Mouse (Mus musculus) adrenal gland, adult 2 months (tissue): Measurements from ENCODE around the gene Adarb2. TPM values are rescaled to one million over a fixed set of nuclear protein-coding genes. Genes with fewer than 3 reads are reported as not detected.

Experiments used
- DNase-seq: peaks from one replicate; pipeline ENCODE4 v3.0.0; 2021
- polyA plus RNA-seq: library from polyadenylated mRNA; depleted of rRNA; stranded (reverse); fragments of >200 nt; gene quantifications from 2 replicates; pipeline ENCODE4 v1.2.3, GENCODE M21; 2012
- total RNA-seq, 2 experiments: library from RNA; stranded (reverse); gene quantifications; 2 replicates each; pipeline ENCODE4 v1.2.3; 2021

The Adarb2 gene
- total and polyA plus RNA-seq, 3 experiments: 0.07 TPM; not detected in 2

- DNase-seq: peak; percentile 50
These were observed 582.5 kb downstream of the Adarb2 start for GRCm38 (mm10) chr13:8785185-8785584.

DNA sequence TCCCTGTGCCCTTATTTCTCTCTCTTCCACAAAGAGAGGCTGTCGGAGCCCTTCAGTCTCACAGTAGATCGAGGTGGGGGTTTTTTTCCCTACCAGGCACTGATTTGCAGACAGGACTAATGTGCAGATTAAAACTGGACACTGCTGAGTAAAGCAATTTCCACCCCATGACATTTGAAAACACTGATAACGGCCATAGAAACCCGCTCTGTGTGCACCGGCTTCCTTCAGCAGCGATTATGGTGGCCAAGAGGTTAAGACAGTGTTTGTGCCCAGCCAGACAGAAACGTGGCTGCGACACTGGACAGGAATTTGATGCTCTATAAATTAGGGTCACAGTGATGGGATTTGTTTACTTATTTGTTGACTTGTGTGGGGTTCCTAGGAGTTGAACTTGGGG lies 590.6 kb downstream of the Adarb2 start:
- DNase-seq: no peak

DNA sequence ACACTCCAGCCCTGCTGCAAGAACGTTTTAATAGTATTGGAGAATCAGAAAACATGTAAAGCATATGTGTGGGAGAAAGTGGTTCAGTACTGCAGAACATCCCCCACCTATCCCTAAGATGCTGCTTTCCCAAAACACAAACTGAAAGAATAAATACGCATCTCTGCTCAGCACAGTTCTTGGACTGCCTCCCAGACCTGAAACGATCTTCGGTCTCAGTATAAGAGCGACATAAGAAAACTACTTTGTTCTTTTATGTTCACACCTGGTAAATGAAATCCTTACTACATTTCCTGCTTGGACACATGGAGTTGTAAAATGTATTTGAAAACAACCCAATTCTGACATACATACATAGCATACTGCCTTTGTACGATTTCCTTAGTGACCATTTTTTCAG lies 597.9 kb downstream of the Adarb2 start:
- DNase-seq: no peak

- no peak for DNase-seq
These were observed 603.3 kb downstream of the Adarb2 start for GRCm38 (mm10) chr13:8805931-8806330.
